Mouse (Mus musculus) T-cell, adult 2 months (primary cell): ENCODE results near the gene Sgk1.
A peak's percentile ranks its signal among the peaks of the same experiment; 100 is the strongest.

ENCODE experiments used
- DNase-seq: peaks from one replicate; pipeline ENCODE4 v3.0.0; 2022; ENCODE audit warnings: low spot score

Gene Sgk1

GRCm38 (mm10) chr10:21975384-21975783 is 93.4 kb downstream of the Sgk1 start:
- peak; percentile 65 for DNase-seq

GRCm38 (mm10) chr10:21976253-21976652 is 94.3 kb downstream of the Sgk1 start:
- peak; percentile 76 for DNase-seq

- no peak for DNase-seq
These were observed 96.4 kb downstream of the Sgk1 start for GRCm38 (mm10) chr10:21978421-21978820.

- DNase-seq = no peak
These were observed 97.4 kb downstream of the Sgk1 start for GRCm38 (mm10) chr10:21979286-21979965.

- DNase-seq = no peak
These were observed 98.9 kb downstream of the Sgk1 start for GRCm38 (mm10) chr10:21980780-21981435.

- DNase-seq = no peak
These were observed 100.3 kb downstream of the Sgk1 start for GRCm38 (mm10) chr10:21982303-21982702.

GRCm38 (mm10) chr10:21988489-21988888 is 106.5 kb downstream of the Sgk1 start:
- DNase-seq = no peak

- peak; percentile 49 for DNase-seq
These were observed 109.4 kb downstream of the Sgk1 start for GRCm38 (mm10) chr10:21991351-21991840.

- DNase-seq = peak; percentile 61
These were observed 110.2 kb downstream of the Sgk1 start for GRCm38 (mm10) chr10:21991986-21992833.

GRCm38 (mm10) chr10:21992834-21993514 is 111.0 kb downstream of the Sgk1 start:
- DNase-seq = peak; percentile 57

- peak; percentile 39 for DNase-seq
These were observed 111.8 kb downstream of the Sgk1 start for GRCm38 (mm10) chr10:21993515-21994373.

GRCm38 (mm10) chr10:21994431-21994914 is 112.5 kb downstream of the Sgk1 start:
- peak; percentile 95 for DNase-seq

GRCm38 (mm10) chr10:21995221-21995620 is 113.2 kb downstream of the Sgk1 start:
- peak; percentile 66 for DNase-seq

- peak; percentile 83 for DNase-seq
These were observed 113.8 kb downstream of the Sgk1 start for GRCm38 (mm10) chr10:21995661-21996308.

GRCm38 (mm10) chr10:21996660-21997447 is 114.9 kb downstream of the Sgk1 start:
- DNase-seq = no peak

- no peak for DNase-seq
These were observed 115.7 kb downstream of the Sgk1 start for GRCm38 (mm10) chr10:21997550-21998204.

GRCm38 (mm10) chr10:21998503-21999180 is 116.7 kb downstream of the Sgk1 start:
- DNase-seq = no peak
